Mouse (Mus musculus) heart, embryonic 16.5 days (tissue): Measurements from ENCODE around the gene Abhd2. TPM values are rescaled to one million over a fixed set of nuclear protein-coding genes. Genes with fewer than 3 reads are reported as not detected.

Experiments used
- ATAC-seq: fragments of 200-750 bp; cut with Nextera tagmentation; replicated peaks from 2 replicates; pipeline ENCODE4 v1.8.0; 2017; ENCODE audit warnings: moderate number of reproducible peaks; ENCODE audit not compliant: insufficient read depth, low FRiP score; ENCODE audit errors: extremely low read depth
- H3K27ac ChIP-seq: fragments of 300-500 bp; sonication (generic); 2 replicates; pipeline ENCODE4 v1.5.1; 2014; ENCODE audit warnings: mild to moderate bottlenecking, low read length, control low read depth, moderate library complexity
- H3K27me3 ChIP-seq: fragments of 300-500 bp; sonication (generic); 2 replicates; pipeline ENCODE4 v1.6.1; 2014; ENCODE audit warnings: low read length, mixed read lengths; ENCODE audit not compliant: control insufficient read depth, insufficient read depth
- H3K36me3 ChIP-seq: fragments of 300-500 bp; sonication (generic); 2 replicates; pipeline ENCODE4 v1.6.1; 2014; ENCODE audit not compliant: control insufficient read depth, insufficient read depth
- H3K4me1 ChIP-seq: fragments of 300-500 bp; sonication (generic); 2 replicates; pipeline ENCODE4 v1.6.1; 2014; ENCODE audit warnings: low read length, mixed read lengths; ENCODE audit not compliant: control insufficient read depth, insufficient read depth
- H3K4me2 ChIP-seq: fragments of 300-500 bp; sonication (generic); 2 replicates; pipeline ENCODE4 v1.6.1; 2014; ENCODE audit warnings: low read depth, mild to moderate bottlenecking, control low read depth, low read length
- H3K4me3 ChIP-seq: fragments of 300-500 bp; sonication (generic); 2 replicates; pipeline ENCODE4 v1.5.1; 2014; ENCODE audit warnings: mild to moderate bottlenecking, control low read depth, low read length
- H3K9ac ChIP-seq: fragments of 300-500 bp; sonication (generic); 2 replicates; pipeline ENCODE4 v1.6.1; 2014; ENCODE audit warnings: low read length, control low read depth
- H3K9me3 ChIP-seq: fragments of 300-500 bp; sonication (generic); replicated peaks from 2 replicates; pipeline ENCODE4 v1.6.1; 2016; ENCODE audit warnings: low read length; ENCODE audit not compliant: control insufficient read depth
- WGBS: fragments of 180-500 bp; shearing (Covaris S2); extraction: QIAGEN DNeasy Blood & Tissue Kit; methylation state at CpG from one replicate; pipeline ENCODE4 v1.1.7; 2014; 5-methylcytosine and 5-hydroxymethylcytosine counted together
- polyA plus RNA-seq: library from polyadenylated mRNA; unstranded; fragments of >200 nt; fragmentation: Nextera tagmentation; extraction: Ambion mirVana; gene quantifications from 2 replicates; pipeline ENCODE4 v1.2.1, GENCODE M21; 2015

Gene Abhd2
- polyA plus RNA-seq, 1 experiment from 2014 or later: 4.1 TPM

- Histone ChIP-seq H3K36me3 (no peaks in the 10 kb centered on the region), H3K4me2 (no peak overlapping the region), H3K4me3 (no peak overlapping the region), H3K9ac (no peak overlapping the region), H3K27ac (no peak overlapping the region), H3K27me3 (no peaks in the 10 kb centered on the region), H3K4me1 (no peaks in the 10 kb centered on the region), H3K9me3 (peaks cover 3% of the 10 kb centered on the region; the same call in 1 of the 2 replicates)
- no peak for ATAC-seq
- 84% methylated on average over 4 of the region's 4 CpGs for WGBS
Observed at GRCm38 (mm10) chr7:79256716-79257115, 16.3 kb upstream of the Abhd2 start.

- ATAC-seq: no peak
- no peaks in the 10 kb centered on the region for H3K27me3 ChIP-seq
- H3K4me1 ChIP-seq: no peaks in the 10 kb centered on the region
- H3K4me2 ChIP-seq: no peak overlapping the region
- H3K9ac ChIP-seq: no peak overlapping the region
- H3K4me3 ChIP-seq: no peak overlapping the region
- no peak overlapping the region for H3K27ac ChIP-seq
- no peaks in the 10 kb centered on the region for H3K36me3 ChIP-seq
- peaks cover 3% of the 10 kb centered on the region; the same call in 1 of the 2 replicates for H3K9me3 ChIP-seq
- WGBS: 80% methylated on average over 10 of the region's 10 CpGs
Observed at GRCm38 (mm10) chr7:79258981-79259542, 13.9 kb upstream of the Abhd2 start.

GRCm38 (mm10) chr7:79262478-79262877, 10.5 kb upstream of the Abhd2 start:
- H3K4me1 ChIP-seq: no peaks in the 10 kb centered on the region
- no peak overlapping the region for H3K4me3 ChIP-seq
- ATAC-seq: no peak
- no peaks in the 10 kb centered on the region for H3K27me3 ChIP-seq
- peaks cover 3% of the 10 kb centered on the region; the same call in 1 of the 2 replicates for H3K9me3 ChIP-seq
- no peaks in the 10 kb centered on the region for H3K36me3 ChIP-seq
- WGBS: 68% methylated on average over 8 of the region's 8 CpGs
- no peak overlapping the region for H3K27ac ChIP-seq
- no peak overlapping the region for H3K9ac ChIP-seq
- no peak overlapping the region for H3K4me2 ChIP-seq

GRCm38 (mm10) chr7:79263776-79264175, 9.2 kb upstream of the Abhd2 start:
- Histone ChIP-seq H3K27me3 (no peaks in the 10 kb centered on the region), H3K27ac (no peak overlapping the region), H3K4me2 (no peak overlapping the region), H3K4me1 (no peaks in the 10 kb centered on the region), H3K4me3 (no peak overlapping the region), H3K9me3 (peaks cover 3% of the 10 kb centered on the region; the same call in 1 of the 2 replicates), H3K36me3 (no peaks in the 10 kb centered on the region), H3K9ac (no peak overlapping the region)
- 83% methylated on average over 3 of the region's 3 CpGs for WGBS
- no peak for ATAC-seq

- no peak for ATAC-seq
- Histone ChIP-seq H3K9ac (no peak overlapping the region), H3K4me1 (no peaks in the 10 kb centered on the region), H3K27ac (no peak overlapping the region), H3K27me3 (no peaks in the 10 kb centered on the region), H3K36me3 (no peaks in the 10 kb centered on the region), H3K4me2 (no peak overlapping the region), H3K9me3 (no peaks in the 10 kb centered on the region), H3K4me3 (no peak overlapping the region)
- WGBS: 70% methylated on average over 4 of the region's 4 CpGs
Observed at GRCm38 (mm10) chr7:79266228-79266627, 6.8 kb upstream of the Abhd2 start.

GRCm38 (mm10) chr7:79267690-79268388, 5.2 kb upstream of the Abhd2 start:
- no peaks in the 10 kb centered on the region for H3K36me3 ChIP-seq
- H3K4me3 ChIP-seq: no peak overlapping the region
- H3K9ac ChIP-seq: no peak overlapping the region
- H3K27me3 ChIP-seq: no peaks in the 10 kb centered on the region
- H3K9me3 ChIP-seq: no peaks in the 10 kb centered on the region
- H3K27ac ChIP-seq: no peak overlapping the region
- 0 out of 2 replicates have a peak, but pooled peaks cover 4% of the 10 kb centered on the region for H3K4me1 ChIP-seq
- no peak for ATAC-seq
- 39% methylated on average over 7 of the region's 7 CpGs for WGBS
- H3K4me2 ChIP-seq: no peak overlapping the region

GRCm38 (mm10) chr7:79268897-79269296, 4.1 kb upstream of the Abhd2 start:
- WGBS: 86% methylated on average over 8 of the region's 8 CpGs
- H3K4me2 ChIP-seq: no peak overlapping the region

GRCm38 (mm10) chr7:79269411-79269810, 3.6 kb upstream of the Abhd2 start:
- Histone ChIP-seq H3K4me1 (peaks cover 11% of the 10 kb centered on the region), H3K4me3 (no peak overlapping the region), H3K9ac (no peak overlapping the region), H3K4me2 (no peak overlapping the region), H3K27ac (no peak overlapping the region), H3K36me3 (no peaks in the 10 kb centered on the region), H3K9me3 (no peaks in the 10 kb centered on the region), H3K27me3 (no peaks in the 10 kb centered on the region)
- ATAC-seq: no peak
- WGBS: 35% methylated on average over 8 of the region's 8 CpGs

More at GRCm38 (mm10) chr7:79268897-79269296, 4.1 kb upstream of the Abhd2 start:
- no peak overlapping the region for H3K27ac ChIP-seq
- no peaks in the 10 kb centered on the region for H3K36me3 ChIP-seq
- no peak for ATAC-seq
- no peaks in the 10 kb centered on the region for H3K27me3 ChIP-seq
- no peaks in the 10 kb centered on the region for H3K9me3 ChIP-seq
- no peak overlapping the region for H3K4me3 ChIP-seq
- H3K9ac ChIP-seq: no peak overlapping the region
- peaks cover 6% of the 10 kb centered on the region for H3K4me1 ChIP-seq

GRCm38 (mm10) chr7:79269866-79270265, 3.1 kb upstream of the Abhd2 start:
- WGBS: 43% methylated on average over 1 of the region's 1 CpGs
- no peak overlapping the region for H3K27ac ChIP-seq
- H3K27me3 ChIP-seq: no peaks in the 10 kb centered on the region
- no peak overlapping the region for H3K4me3 ChIP-seq
- no peak for ATAC-seq
- no peaks in the 10 kb centered on the region for H3K9me3 ChIP-seq
- H3K4me1 ChIP-seq: peaks cover 16% of the 10 kb centered on the region
- no peaks in the 10 kb centered on the region for H3K36me3 ChIP-seq
- H3K4me2 ChIP-seq: no peak overlapping the region
- no peak overlapping the region for H3K9ac ChIP-seq
